Mouse (Mus musculus): ENCODE data around the gene Knstrn.

DNA sequence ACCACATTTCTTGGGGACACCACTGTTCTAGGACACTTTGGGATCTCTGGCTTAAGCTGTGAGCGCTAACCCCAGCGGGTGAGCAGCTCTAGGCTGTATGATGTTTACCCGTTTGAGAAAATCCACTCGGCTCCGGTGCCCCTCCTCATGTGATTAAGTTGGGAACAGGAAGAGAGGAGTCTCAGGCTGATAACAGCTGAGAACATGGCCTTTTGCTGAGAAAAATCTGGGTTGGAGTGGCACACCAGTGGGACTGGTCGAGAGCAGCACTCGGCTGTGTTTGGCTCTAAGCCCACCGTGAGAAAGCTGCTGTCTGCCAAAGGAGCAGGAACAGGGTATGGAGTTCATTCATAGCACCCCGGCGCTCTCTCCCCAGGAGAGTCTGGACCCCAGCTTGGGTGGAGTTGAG, 89.5 kb downstream of the Knstrn start:
- no peak for TF ChIP-seq EP300 (IDR thresholded peaks at IDR 0.05; ENCODE audit: low read depth)
- no peak for TF ChIP-seq CTCF (IDR thresholded peaks at IDR 0.05; ENCODE audit: low read depth)
